Mouse (Mus musculus) neural tube, embryonic 11.5 days (tissue): ENCODE measurements around the gene Gm28047. TPM values are rescaled to one million over a fixed set of nuclear protein-coding genes. Genes with fewer than 3 reads are reported as not detected.
"Not testable (repeated sequence)": the region's sequence is repeated elsewhere in the genome, so short reads cannot be mapped to it uniquely, and the experiment has no call there.

Source experiments
- ATAC-seq: fragments of 200-750 bp; cut with Nextera tagmentation; 2 replicates; pipeline ENCODE4 v1.8.0; 2017; ENCODE audit warnings: moderate number of reproducible peaks, mild to moderate bottlenecking, moderate TSS enrichment, moderate library complexity; ENCODE audit not compliant: insufficient read depth, low FRiP score, low TSS enrichment
- DNase-seq: peaks from one replicate; pipeline ENCODE4 v3.0.0-alpha.2; 2015; ENCODE audit warnings: low spot score
- H3K27ac ChIP-seq: fragments of 300-500 bp; sonication (generic); 2 replicates; pipeline ENCODE4 v1.5.1; 2014; ENCODE audit warnings: low read depth, mild to moderate bottlenecking, low read length
- H3K27me3 ChIP-seq: fragments of 300-500 bp; sonication (generic); 2 replicates; pipeline ENCODE4 v1.6.1; 2014; ENCODE audit warnings: mild to moderate bottlenecking, low read length, mixed read lengths; ENCODE audit not compliant: control insufficient read depth, insufficient read depth
- H3K36me3 ChIP-seq: fragments of 300-500 bp; sonication (generic); 2 replicates; pipeline ENCODE4 v1.6.1; 2014; ENCODE audit warnings: mild to moderate bottlenecking, low read length, moderate library complexity, mixed read lengths; ENCODE audit not compliant: control insufficient read depth, insufficient read depth
- H3K4me1 ChIP-seq: fragments of 300-500 bp; sonication (generic); 2 replicates; pipeline ENCODE4 v1.6.1; 2014; ENCODE audit warnings: low read length, mixed read lengths; ENCODE audit not compliant: control insufficient read depth, insufficient read depth
- H3K4me2 ChIP-seq: fragments of 300-500 bp; sonication (generic); 2 replicates; pipeline ENCODE4 v1.6.1; 2014; ENCODE audit warnings: low read depth, mild to moderate bottlenecking, moderate library complexity
- H3K4me3 ChIP-seq: fragments of 300-500 bp; sonication (generic); 2 replicates; pipeline ENCODE4 v1.5.1; 2014; ENCODE audit warnings: low read depth, low read length
- H3K9ac ChIP-seq: fragments of 300-500 bp; sonication (generic); 2 replicates; pipeline ENCODE4 v1.6.1; 2014; ENCODE audit warnings: mild to moderate bottlenecking, low read length
- H3K9me3 ChIP-seq: fragments of 300-500 bp; sonication (generic); 2 replicates; pipeline ENCODE4 v1.6.1; 2016; ENCODE audit warnings: low read length; ENCODE audit not compliant: control insufficient read depth
- WGBS: fragments of 180-500 bp; shearing (Covaris S2); extraction: QIAGEN DNeasy Blood & Tissue Kit; methylation state at CpG from one replicate; pipeline ENCODE4 v1.1.7; 2014; 5-methylcytosine and 5-hydroxymethylcytosine counted together
- polyA plus RNA-seq: library from polyadenylated mRNA; unstranded; fragments of >200 nt; fragmentation: Nextera tagmentation; extraction: Ambion mirVana; gene quantifications from 2 replicates; pipeline ENCODE4 v1.2.1, GENCODE M21; 2014

Gene Gm28047
- polyA plus RNA-seq, 1 experiment from 2014 or later = not detected

- H3K4me2 ChIP-seq = no peak overlapping the region
- H3K27ac ChIP-seq = no peak overlapping the region
- DNase-seq (no peak), ATAC-seq (no peak)
- no peaks in the 10 kb centered on the region for H3K27me3 ChIP-seq
- 91% methylated on average over 8 of the region's 8 CpGs for WGBS
- no peaks in the 10 kb centered on the region for H3K9me3 ChIP-seq
- no peak overlapping the region for H3K4me3 ChIP-seq
- H3K4me1 ChIP-seq = no peaks in the 10 kb centered on the region
- no peak overlapping the region for H3K9ac ChIP-seq
- peaks cover 18% of the 10 kb centered on the region for H3K36me3 ChIP-seq
Observed at GRCm38 (mm10) chr15:102663825-102664224, 39.0 kb upstream of the Gm28047 start.

- no CpG with 5 or more reads among the region's 2 CpGs for WGBS
- not testable (repeated sequence) for H3K27ac ChIP-seq, ATAC-seq, H3K9ac ChIP-seq, H3K4me1 ChIP-seq, H3K4me3 ChIP-seq, H3K4me2 ChIP-seq, DNase-seq, H3K27me3 ChIP-seq, H3K9me3 ChIP-seq
- peaks cover 14% of the 10 kb centered on the region for H3K36me3 ChIP-seq
Observed at GRCm38 (mm10) chr15:102662601-102663000, 37.7 kb upstream of the Gm28047 start.

- WGBS = 70% methylated on average over 3 of the region's 3 CpGs
- Histone ChIP-seq H3K36me3 (no peaks in the 10 kb centered on the region; the same call in 1 of the 2 replicates), H3K9me3 (no peaks in the 10 kb centered on the region), H3K4me3 (no peak overlapping the region), H3K4me2 (no peak overlapping the region), H3K9ac (no peak overlapping the region), H3K27ac (no peak overlapping the region), H3K27me3 (no peaks in the 10 kb centered on the region), H3K4me1 (no peaks in the 10 kb centered on the region; the same call in 1 of the 2 replicates)
- ATAC-seq (no peak), DNase-seq (no peak)
Observed at GRCm38 (mm10) chr15:102657926-102658381, 33.1 kb upstream of the Gm28047 start.

- ATAC-seq = no peak
Observed at GRCm38 (mm10) chr15:102656658-102657057, 31.8 kb upstream of the Gm28047 start.

GRCm38 (mm10) chr15:102651928-102652660, 27.2 kb upstream of the Gm28047 start:
- not testable (repeated sequence) for ATAC-seq, H3K4me3 ChIP-seq, DNase-seq, H3K4me2 ChIP-seq, H3K9me3 ChIP-seq, H3K27ac ChIP-seq, H3K36me3 ChIP-seq, H3K27me3 ChIP-seq, H3K4me1 ChIP-seq, H3K9ac ChIP-seq
- 86% methylated on average over 8 of the region's 9 CpGs for WGBS

More at GRCm38 (mm10) chr15:102656658-102657057, 31.8 kb upstream of the Gm28047 start:
- 15% methylated on average over 4 of the region's 4 CpGs for WGBS
- Histone ChIP-seq H3K4me3 (no peak overlapping the region), H3K36me3 (no peaks in the 10 kb centered on the region), H3K4me1 (no peaks in the 10 kb centered on the region; the same call in 1 of the 2 replicates), H3K27me3 (no peaks in the 10 kb centered on the region), H3K9ac (no peak overlapping the region), H3K9me3 (no peaks in the 10 kb centered on the region), H3K27ac (peak overlapping the region; percentile 24; the same call in 1 of the 2 replicates), H3K4me2 (no peak overlapping the region)
- peak; percentile 25 for DNase-seq

- Histone ChIP-seq H3K9ac (no peak overlapping the region), H3K9me3 (no peaks in the 10 kb centered on the region), H3K4me1 (no peaks in the 10 kb centered on the region), H3K4me3 (no peak overlapping the region), H3K27ac (no peak overlapping the region), H3K27me3 (no peaks in the 10 kb centered on the region), H3K4me2 (no peak overlapping the region), H3K36me3 (no peaks in the 10 kb centered on the region)
- no peak for ATAC-seq
- WGBS = 86% methylated on average over 3 of the region's 3 CpGs
- no peak for DNase-seq
Observed at GRCm38 (mm10) chr15:102651107-102651506, 26.2 kb upstream of the Gm28047 start.

- Histone ChIP-seq H3K4me2 (no peak overlapping the region), H3K4me1 (no peaks in the 10 kb centered on the region), H3K9ac (no peak overlapping the region), H3K4me3 (no peak overlapping the region), H3K27me3 (no peaks in the 10 kb centered on the region), H3K27ac (no peak overlapping the region), H3K36me3 (no peaks in the 10 kb centered on the region), H3K9me3 (no peaks in the 10 kb centered on the region)
- ATAC-seq (no peak), DNase-seq (no peak)
- WGBS = 88% methylated on average over 3 of the region's 3 CpGs
Observed at GRCm38 (mm10) chr15:102635817-102636216, 10.9 kb upstream of the Gm28047 start.

GRCm38 (mm10) chr15:102634684-102635083, 9.8 kb upstream of the Gm28047 start:
- Histone ChIP-seq H3K27ac (no peak overlapping the region), H3K4me2 (no peak overlapping the region), H3K9ac (no peak overlapping the region), H3K27me3 (no peaks in the 10 kb centered on the region), H3K36me3 (no peaks in the 10 kb centered on the region), H3K4me1 (no peaks in the 10 kb centered on the region), H3K9me3 (no peaks in the 10 kb centered on the region), H3K4me3 (no peak overlapping the region)
- no peak for ATAC-seq
- WGBS = 92% methylated on average over 8 of the region's 8 CpGs
- DNase-seq = no peak

- peak overlapping the region; percentile 77 for H3K9ac ChIP-seq
- DNase-seq (no peak), ATAC-seq (no peak)
- no peaks in the 10 kb centered on the region for H3K9me3 ChIP-seq
- H3K27me3 ChIP-seq = no peaks in the 10 kb centered on the region
- H3K4me2 ChIP-seq = peak overlapping the region; percentile 85
- no peaks in the 10 kb centered on the region for H3K36me3 ChIP-seq
- peaks cover 8% of the 10 kb centered on the region for H3K4me1 ChIP-seq
- 2% methylated on average over 18 of the region's 18 CpGs for WGBS
- H3K27ac ChIP-seq = peak overlapping the region; percentile 93
- peak overlapping the region; percentile 56 for H3K4me3 ChIP-seq
Observed at GRCm38 (mm10) chr15:102625687-102626055, 804 bp upstream of the Gm28047 start.
